Mouse (Mus musculus): ENCODE measurements around the gene Fndc3b.

Gene Fndc3b

DNA sequence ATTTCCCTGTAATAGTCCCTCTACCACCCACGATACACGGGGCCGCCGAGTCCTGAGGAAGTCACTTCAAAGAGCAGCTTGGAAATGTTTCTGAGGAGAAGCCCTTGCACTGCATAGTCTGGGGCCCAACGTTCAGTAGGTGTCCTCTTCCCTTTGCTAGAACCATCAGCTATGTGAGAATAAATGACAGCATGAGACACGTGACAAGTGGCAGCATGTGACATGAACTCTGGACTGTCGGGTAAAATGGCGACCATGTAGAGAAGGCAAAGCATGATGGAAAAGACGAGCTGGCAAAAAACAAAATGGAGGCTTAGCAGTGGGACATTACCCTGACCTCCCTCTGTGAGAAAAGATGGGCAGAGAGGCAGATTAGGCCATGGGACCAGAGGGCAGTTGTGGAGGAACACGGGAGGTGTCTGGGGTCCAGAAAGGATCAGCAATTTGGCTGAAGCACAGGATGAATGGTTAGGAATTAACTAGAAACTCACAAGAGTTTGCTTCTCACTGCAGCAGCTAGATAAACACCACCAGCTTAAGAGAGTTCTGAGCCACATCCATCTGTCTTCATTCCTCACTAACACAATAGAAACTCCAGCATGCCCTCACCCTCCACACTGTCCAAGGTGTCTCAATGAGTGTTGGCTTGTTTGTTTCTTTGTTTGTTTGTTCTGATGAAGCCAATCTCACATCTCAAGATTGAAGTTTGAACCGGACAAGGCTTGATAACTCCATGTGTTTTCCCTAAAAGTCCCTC, 118.2 kb downstream of the Fndc3b start:
- no peak for DNase-seq (ENCODE audit: low spot score)

DNA sequence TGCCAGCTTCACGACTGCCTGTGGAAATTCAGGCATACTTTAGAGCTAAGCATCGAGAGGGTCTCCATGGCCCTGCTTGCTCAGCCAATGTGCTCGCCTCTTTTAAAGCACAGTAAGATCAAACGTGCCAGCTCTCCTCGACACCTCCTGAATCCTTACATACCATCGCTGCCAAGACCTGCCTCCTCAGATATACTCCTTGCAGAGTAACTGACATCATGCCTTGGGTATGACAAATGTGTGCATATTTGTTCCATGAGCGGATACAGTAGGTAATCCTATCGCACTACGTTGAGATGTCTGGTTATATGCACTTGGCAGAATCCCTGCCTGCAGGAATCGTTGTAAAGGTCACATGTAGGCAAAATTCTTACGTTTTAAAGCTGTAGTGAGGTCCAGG, 120.3 kb downstream of the Fndc3b start:
- DNase-seq (ENCODE audit: low spot score), result no peak

DNA sequence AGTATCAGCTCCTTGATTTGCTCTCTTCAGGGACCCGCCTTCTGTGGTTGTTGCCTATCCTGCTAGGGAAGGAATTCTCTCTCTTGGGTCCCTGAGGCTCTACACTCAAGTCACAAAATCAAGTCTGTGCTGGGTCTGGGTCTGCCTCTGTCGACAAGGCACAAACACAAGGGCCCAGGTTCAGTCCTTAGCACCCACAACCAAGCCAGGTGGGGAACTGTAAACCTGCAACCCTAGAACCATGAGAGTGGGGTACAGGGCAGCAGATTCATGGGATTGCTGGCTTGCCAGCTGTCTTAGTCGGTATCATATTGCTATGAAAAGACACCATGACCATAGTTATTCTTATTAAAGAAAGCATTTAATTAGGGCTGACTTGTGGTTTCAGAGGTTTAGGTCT, 121.8 kb downstream of the Fndc3b start:
- no peak for DNase-seq (ENCODE audit: low spot score)

DNA sequence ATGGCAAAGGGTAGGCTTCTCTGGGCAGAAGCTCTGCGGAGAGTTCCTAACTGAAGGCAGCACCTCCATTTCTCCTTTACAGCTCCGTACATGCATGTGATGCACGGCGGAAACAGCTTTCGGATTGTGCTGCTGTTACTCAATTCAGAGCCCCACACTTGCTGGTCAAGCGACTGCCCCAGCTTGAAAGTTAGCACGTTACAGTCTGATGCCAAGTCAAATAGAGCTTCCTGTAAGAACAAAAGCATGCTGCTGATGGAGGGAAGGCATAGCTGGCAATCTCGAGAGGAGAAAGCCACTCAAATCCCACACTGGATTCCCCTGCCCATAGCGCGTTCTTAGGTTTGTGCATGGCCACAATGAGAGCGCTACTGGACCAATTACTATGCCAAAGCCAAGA, 122.5 kb downstream of the Fndc3b start:
- DNase-seq (ENCODE audit: low spot score), result no peak

DNA sequence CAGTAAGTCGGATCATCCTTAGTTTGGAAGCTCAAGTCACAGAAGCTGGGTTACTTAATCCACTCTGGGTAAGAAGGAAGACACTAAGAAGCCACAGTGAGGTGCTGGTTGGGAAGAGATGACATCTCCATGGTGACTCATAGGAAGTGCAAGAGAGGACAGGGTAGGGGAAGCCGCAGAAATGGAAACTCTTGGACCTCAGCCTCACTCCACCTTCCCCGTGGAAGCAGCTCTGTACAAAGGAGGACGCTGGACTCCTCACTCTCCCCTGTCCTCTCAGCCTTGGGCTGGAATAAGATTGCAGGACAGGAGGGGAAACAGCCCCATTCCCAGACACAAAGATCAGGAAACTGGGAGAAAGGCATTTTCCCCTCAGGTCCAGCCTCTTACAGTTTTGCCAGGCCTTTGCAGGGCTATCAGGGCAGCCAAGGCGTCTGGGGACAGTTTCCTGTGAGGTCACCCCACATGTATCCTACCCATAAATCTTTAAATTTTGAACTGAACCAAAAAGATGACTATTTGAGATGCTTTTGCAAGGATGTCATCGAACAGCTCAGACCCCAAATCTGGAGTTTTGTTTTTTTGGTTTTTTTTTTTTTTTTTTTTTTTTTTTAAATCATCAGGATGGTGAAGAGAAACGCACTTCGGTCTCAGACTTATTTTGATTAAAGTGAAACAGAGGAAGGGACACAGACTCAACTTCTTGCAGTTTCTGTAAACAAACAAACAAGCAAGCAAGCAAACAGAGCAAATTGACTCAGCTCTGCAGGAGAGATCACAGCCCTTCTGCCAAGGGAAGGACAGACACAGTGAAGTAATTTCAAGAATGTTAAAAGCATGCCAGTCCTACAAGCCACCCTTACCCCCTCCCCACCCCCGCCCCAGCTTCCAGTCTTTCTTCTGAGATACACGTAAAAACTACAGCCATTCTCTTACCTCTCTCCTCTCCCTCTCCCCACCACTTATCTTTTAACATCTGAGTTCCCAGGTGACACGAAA, 126.2 kb downstream of the Fndc3b start:
- no peak for DNase-seq (ENCODE audit: low spot score)

DNA sequence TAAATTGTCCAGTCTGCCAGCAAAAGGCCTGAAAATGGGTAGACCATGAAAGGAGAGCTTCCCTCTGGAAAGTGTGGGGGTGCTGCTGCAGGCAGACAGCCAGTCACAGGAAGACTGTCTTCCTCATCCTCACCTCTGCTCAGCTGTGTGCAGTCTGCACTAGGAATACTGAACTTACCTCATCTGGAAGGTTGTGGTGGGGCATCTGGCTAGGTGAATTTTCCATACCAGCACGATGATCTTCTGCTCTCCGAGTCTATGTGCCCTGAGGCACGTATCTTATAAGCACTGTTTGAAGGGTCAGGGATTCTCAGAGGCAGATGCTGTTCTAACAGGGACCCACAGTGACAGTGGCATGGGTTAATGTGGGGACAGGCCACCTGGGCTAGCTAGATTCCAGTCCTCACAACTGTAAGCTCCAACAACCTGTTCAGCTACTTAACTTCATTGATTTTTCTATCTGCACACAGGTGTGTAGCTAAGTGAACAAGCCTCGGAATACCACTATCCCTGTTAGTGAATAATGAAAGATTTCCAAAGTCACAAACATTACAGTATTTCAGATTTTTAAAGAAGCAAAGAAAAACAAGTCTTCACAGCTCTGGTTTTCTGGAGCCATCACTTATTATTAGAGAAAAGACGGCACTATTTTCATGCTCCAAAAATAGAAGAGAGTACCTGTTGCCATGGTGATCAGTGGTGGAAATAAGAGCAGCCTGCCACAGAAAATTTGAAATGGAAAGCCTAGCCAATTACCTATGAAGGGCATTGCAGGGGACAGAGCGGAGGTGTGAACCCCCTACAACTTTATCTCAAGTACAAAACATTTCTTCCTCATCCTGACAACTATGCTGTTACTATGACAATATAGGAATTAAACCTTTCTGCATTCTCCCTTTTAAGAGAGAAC, 128.9 kb downstream of the Fndc3b start:
- DNase-seq (ENCODE audit: low spot score), result no peak

DNA sequence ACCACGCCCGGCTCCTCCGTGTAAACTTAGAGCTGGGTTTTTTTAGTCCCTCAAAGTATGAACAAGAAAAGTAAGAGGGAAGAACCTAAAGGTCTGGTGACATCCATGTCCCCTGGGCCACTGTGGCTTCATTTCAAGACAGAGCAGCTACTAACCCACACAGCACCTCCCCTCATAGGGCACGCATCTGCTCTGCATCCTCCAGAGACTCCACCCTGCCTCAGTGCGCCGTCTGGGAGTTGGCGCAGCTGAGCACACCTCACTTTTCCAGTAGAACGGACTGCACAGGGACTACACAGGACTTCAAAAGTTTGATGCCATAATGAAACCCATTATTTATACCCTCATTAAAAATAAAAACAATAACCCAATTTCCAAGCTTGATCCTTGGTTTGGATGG, 130.2 kb downstream of the Fndc3b start:
- DNase-seq (ENCODE audit: low spot score), result no peak

DNA sequence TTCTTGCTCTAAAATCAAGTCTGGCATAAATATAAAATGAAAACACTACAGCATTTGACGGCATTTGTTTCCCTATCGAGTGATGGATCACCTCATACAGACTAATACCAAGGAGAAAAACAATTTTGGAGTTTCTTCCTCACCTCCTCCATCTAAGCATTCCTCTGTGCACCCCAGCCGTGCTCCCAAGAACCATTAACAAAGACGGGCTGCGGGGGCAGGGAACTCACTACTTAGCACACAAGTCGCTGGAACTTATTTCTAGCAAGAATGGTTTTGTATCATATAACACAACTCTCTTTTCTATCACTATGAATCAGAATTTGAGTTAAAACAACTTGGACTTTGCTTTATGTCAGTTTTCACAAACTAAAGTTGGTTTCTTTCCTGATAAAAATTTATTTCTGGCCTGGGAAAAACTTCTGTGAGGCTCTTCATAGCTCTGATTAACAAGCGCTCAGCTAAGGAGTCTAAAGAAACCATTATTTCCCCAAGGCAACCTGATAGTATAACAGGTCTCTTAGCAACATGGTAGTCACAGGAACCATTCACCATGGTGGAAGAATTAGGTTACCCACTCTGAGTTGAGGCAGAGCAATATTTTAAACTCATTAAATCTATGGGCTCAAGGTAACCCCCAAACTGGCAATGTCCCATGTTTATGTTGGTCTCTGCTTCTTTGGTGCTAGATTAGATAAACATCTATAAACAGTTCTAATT, 131.1 kb downstream of the Fndc3b start:
- no peak for DNase-seq (ENCODE audit: low spot score)

DNA sequence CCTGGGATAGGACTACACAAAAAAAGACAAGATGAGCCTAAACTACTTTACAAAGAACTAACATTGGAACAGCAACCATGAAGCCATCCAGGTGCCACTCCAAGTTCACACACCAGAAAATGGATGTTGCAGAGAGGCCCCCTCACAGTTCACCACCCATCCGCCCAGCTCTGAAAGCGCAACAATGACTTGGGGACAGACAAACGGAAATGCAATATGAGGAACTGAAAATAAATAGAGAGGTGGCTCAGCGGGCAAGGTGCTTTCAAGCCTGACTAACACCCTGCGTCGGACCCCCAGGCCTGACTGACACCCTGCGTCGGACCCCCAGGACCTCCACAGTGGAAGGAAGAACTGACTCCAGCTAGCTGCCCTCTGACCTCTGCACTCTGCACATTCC, 131.9 kb downstream of the Fndc3b start:
- no peak for DNase-seq (ENCODE audit: low spot score)

DNA sequence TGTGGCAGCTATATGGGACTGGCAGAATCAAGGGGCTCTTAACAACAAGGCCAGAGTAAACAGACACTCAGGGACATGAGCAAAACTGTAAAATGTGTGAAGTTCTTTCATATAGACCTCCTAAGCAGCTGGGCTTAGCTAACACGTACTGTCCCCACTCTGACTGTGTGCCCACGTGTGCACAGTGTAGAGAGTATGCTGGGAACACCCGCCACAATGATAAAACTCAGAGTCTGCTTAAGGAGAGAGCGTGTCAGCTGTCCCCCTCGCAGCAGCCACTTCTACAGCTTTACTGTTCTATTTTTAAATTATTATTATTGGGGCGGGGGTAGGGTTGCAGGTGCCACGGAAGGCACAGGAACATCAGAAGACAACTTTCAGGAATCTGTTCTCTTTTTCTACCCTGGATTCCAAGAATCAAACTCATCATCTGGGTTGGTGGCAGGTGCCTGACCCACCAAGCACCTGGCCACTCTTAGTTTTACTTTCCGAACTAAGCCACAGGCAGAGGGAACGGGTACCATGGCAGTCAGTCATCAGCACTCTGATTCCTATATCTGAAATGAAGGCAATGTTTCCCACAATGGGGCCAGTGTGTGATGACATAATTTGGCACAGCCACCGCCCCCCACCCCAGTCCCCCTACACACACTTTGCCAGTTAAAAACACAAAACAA, 133.6 kb downstream of the Fndc3b start:
- DNase-seq (ENCODE audit: low spot score), result no peak

DNA sequence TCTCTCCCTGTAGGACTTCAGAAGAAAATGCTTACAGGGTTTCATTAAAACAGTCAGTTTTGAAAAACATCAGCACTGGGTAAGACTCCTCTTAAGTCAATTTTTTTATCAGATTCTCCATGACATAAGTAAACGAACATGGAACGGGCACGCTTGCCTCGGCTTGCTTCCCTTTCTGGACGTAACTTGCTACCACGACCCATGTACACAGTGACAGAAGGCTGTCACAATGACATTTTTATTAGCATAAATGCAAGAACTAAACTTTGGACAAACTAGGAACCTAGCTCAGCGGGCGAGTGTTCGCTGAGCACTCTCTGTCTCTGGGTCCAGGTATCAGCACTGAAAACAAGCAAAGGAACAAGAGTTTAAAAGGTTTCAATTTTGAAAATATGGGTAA, 136.9 kb downstream of the Fndc3b start:
- no peak for DNase-seq (ENCODE audit: low spot score)

DNA sequence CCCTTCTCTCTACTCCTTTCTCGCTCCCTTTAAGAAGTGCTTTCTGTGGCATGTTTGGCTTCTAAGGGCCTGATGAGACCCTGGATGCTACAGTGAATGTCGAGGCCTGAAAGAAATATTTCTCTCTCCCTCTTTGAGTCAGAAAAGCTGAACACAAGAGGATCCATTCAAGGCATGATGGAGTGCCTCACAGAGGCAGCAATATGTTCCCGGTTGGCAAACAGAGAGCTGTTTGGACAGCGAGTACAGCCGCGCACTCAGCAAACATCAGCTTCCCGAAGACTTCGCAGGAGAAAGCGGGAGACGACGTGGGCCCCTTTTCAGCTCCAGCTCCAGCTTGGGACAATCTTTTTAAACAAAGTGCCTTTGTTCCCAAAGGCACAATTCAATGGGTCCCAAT, 137.6 kb downstream of the Fndc3b start:
- no peak for DNase-seq (ENCODE audit: low spot score)

DNA sequence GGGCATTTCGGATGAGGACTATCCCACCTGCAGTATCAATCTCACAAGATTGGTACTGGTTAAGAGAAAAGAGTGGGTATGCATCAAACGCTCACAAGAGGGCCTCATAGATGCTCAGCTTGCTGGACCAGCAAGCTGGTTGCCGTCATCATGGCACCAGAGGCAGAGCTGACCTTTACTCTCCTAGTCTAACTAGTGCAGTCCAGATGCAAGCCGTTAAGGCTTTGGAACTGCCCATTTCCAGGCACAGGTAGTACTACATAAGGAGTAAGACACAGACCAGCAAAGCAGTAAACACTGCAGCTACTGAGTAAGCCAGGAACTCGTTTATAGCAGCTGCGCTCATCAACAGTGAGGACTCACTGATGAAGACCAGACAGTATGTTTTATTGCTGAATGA, 138.8 kb downstream of the Fndc3b start:
- DNase-seq (ENCODE audit: low spot score), result peak; percentile 15

DNA sequence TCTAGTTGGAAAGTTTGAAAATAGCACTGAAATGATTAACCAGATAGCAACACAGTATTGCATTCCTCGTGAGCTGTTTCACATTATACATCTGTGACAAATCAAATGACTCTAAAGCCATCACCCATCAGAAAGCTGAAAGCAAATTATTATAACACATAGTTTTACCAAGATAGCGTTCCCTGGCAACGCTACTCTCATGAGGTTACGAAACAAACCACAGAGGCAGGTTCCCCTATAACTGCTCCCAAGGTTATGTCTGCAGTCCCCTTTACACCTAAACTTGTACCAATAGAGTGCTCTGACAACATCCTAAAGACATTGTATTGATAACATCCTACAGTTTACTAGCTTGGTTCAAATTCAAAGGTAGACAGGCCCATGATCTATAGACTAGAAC, 145.8 kb downstream of the Fndc3b start:
- DNase-seq (ENCODE audit: low spot score), result no peak

DNA sequence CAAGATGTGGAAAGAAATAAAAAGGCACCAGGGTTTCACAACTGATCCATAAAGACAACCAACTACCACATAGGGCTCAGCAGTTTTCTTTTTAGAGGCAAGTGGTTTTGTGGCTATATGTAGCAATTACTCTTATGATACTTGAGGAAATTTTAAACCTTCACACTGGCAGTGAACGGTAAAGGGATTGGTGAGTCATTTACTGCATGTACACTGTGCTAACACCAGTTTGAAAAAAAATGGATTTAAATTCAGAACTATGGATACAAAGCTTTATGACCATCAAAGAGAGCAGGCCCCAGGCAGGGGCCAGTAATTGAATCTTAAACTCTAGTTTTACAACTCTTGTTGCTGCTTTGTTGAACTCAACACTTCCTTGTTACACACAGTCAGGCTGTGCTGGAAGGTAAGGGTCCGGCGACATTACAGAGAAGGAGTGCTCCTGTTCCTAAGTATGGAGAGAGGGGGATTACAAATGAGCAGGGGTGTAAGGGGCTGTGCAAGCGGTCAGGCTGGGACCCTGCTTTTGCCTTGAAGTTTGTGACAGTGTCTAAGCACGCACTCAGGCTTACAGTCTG, 148.0 kb downstream of the Fndc3b start:
- DNase-seq (ENCODE audit: low spot score), result no peak

DNA sequence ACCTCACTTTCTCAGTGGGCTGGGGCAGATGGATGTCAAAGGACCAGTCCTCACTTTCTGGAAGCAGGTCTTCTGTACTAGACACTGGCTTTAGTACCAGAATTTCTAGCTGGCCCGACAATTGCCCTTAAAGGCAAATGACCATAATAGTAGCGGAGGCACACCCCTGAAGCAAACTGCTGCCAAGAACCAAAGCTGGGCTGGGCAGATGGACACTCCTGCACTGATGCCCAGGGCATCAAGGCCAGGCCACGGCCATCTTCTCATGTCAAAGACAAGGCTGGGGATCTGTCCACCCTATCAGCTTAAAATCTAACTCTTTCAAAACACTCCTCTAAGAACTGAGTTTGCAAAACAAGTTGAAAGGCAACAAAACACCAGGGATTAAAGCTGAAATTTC, 148.6 kb downstream of the Fndc3b start:
- no peak for DNase-seq (ENCODE audit: low spot score)

DNA sequence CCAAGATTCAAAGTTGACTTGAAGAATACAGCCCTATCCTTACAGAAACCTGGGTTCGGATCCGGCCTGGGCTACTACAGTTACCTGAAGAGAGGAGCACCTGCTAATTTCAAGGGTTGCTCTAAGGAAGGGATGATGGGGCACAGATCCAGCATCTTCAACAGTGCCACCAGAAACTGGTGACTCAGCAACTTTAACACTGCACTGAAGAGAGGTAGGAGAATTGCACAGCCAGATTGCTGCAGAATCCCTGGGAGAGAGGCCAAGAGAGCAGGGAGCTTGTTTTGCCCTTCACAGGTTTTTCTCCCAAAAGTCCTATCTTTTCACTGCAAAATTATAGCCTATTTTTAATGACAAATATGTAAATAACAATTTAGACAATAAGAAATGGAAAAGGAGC, 149.2 kb downstream of the Fndc3b start:
- no peak for DNase-seq (ENCODE audit: low spot score)

DNA sequence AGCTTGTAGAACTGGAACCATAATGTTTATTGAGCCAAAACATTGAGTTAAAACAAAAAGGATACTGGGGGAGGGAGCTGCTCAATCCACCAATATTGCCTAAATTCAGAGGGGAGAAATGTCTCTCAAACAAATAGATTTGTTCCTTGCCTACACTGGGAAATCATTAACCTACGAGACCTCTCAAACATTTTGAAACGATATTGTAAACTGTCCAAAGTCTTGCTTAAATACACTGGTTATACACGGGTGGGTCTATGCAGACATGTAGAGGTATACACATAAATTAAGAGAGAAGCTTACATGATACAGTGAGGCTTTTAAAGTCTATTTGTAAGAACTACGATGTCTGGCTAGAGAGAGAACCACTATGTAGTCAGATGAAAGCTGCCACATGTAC, 151.8 kb downstream of the Fndc3b start:
- DNase-seq (ENCODE audit: low spot score), result no peak

DNA sequence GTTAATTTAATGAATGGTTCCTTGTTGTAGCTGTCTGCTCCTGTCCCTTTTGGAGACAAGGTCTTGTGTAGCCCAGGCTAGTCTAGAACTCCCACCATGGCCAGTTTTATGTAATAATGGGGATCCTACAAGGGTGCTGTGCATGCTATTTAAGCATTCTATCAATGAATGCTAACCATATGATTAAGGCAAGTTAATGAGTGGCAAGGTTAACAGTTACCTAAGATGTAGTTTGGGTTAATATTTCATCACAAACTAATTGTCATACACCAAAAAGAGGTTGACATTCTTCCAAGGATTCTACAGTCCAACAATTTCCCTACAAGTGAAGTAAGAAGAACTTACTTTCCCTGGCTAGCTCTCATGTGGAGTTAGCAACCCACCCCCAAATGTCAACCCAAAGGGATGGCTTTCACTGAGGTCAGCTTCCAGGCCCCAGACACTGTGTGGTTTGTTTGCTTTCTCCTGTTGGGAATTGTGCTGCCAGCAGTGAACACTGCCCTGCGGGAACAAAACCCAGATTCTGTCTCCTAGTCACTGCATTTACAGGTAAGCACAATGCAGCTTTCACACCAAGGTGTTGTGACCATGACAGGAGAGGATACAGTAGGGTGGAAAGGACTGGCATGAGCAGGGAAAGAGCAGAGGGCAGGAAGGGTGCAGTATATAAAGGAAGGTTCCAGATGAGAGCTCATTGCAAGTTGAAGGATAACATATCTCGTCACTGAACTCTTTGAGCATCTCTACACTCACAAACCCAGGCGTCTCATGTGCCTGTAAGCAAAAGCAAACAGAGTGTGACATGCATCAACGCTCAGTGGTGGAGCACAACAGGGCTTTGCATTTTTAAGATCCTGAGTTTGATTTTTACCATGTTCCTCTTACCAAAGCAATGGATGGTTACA, 153.8 kb downstream of the Fndc3b start:
- DNase-seq (ENCODE audit: low spot score), result no peak

Data from urinary bladder, postnatal 25 days (tissue).